Mouse (Mus musculus) lung, adult 2 months (tissue): Measurements from ENCODE around the gene Rusc1.

Experiments
- CTCF ChIP-seq: fragments of 200-500 bp; IDR thresholded peaks from 2 replicates; pipeline ENCODE4 v1.5.1; 2011; ENCODE audit warnings: mild to moderate bottlenecking, low read length, control low read depth; ENCODE audit not compliant: insufficient read depth
- POLR2A ChIP-seq: fragments of 200-500 bp; IDR thresholded peaks from 2 replicates; pipeline ENCODE4 v1.6.1; 2011; ENCODE audit warnings: low read depth, mild to moderate bottlenecking, control low read depth, low read length, borderline replicate concordance; ENCODE audit errors: extremely low read depth

- TF ChIP-seq CTCF (no peak), POLR2A (no peak)
Measured at GRCm38 (mm10) chr3:89101459-89101811, 8.3 kb upstream of the Rusc1 start.
